Mouse (Mus musculus) neural tube, embryonic 11.5 days (tissue): ENCODE data around the gene Inpp5d. TPM values are rescaled to one million over a fixed set of nuclear protein-coding genes. Genes with fewer than 3 reads are reported as not detected.

Experiments used
- ATAC-seq: fragments of 200-750 bp; cut with Nextera tagmentation; 2 replicates; pipeline ENCODE4 v1.8.0; 2017; ENCODE audit warnings: moderate number of reproducible peaks, mild to moderate bottlenecking, moderate TSS enrichment, moderate library complexity; ENCODE audit not compliant: insufficient read depth, low FRiP score, low TSS enrichment
- DNase-seq: peaks from one replicate; pipeline ENCODE4 v3.0.0-alpha.2; 2015; ENCODE audit warnings: low spot score
- H3K27ac ChIP-seq: fragments of 300-500 bp; sonication (generic); 2 replicates; pipeline ENCODE4 v1.5.1; 2014; ENCODE audit warnings: low read depth, mild to moderate bottlenecking, low read length
- H3K27me3 ChIP-seq: fragments of 300-500 bp; sonication (generic); 2 replicates; pipeline ENCODE4 v1.6.1; 2014; ENCODE audit warnings: mild to moderate bottlenecking, low read length, mixed read lengths; ENCODE audit not compliant: control insufficient read depth, insufficient read depth
- H3K36me3 ChIP-seq: fragments of 300-500 bp; sonication (generic); 2 replicates; pipeline ENCODE4 v1.6.1; 2014; ENCODE audit warnings: mild to moderate bottlenecking, low read length, moderate library complexity, mixed read lengths; ENCODE audit not compliant: control insufficient read depth, insufficient read depth
- H3K4me1 ChIP-seq: fragments of 300-500 bp; sonication (generic); 2 replicates; pipeline ENCODE4 v1.6.1; 2014; ENCODE audit warnings: low read length, mixed read lengths; ENCODE audit not compliant: control insufficient read depth, insufficient read depth
- H3K4me2 ChIP-seq: fragments of 300-500 bp; sonication (generic); 2 replicates; pipeline ENCODE4 v1.6.1; 2014; ENCODE audit warnings: low read depth, mild to moderate bottlenecking, moderate library complexity
- H3K4me3 ChIP-seq: fragments of 300-500 bp; sonication (generic); 2 replicates; pipeline ENCODE4 v1.5.1; 2014; ENCODE audit warnings: low read depth, low read length
- H3K9ac ChIP-seq: fragments of 300-500 bp; sonication (generic); 2 replicates; pipeline ENCODE4 v1.6.1; 2014; ENCODE audit warnings: mild to moderate bottlenecking, low read length
- H3K9me3 ChIP-seq: fragments of 300-500 bp; sonication (generic); 2 replicates; pipeline ENCODE4 v1.6.1; 2016; ENCODE audit warnings: low read length; ENCODE audit not compliant: control insufficient read depth
- WGBS: fragments of 180-500 bp; shearing (Covaris S2); extraction: QIAGEN DNeasy Blood & Tissue Kit; methylation state at CpG from one replicate; pipeline ENCODE4 v1.1.7; 2014; 5-methylcytosine and 5-hydroxymethylcytosine counted together
- polyA plus RNA-seq: library from polyadenylated mRNA; unstranded; fragments of >200 nt; fragmentation: Nextera tagmentation; extraction: Ambion mirVana; gene quantifications from 2 replicates; pipeline ENCODE4 v1.2.1, GENCODE M21; 2014

Gene Inpp5d
- polyA plus RNA-seq, 1 experiment from 2014 or later: 4.6 TPM

DNA sequence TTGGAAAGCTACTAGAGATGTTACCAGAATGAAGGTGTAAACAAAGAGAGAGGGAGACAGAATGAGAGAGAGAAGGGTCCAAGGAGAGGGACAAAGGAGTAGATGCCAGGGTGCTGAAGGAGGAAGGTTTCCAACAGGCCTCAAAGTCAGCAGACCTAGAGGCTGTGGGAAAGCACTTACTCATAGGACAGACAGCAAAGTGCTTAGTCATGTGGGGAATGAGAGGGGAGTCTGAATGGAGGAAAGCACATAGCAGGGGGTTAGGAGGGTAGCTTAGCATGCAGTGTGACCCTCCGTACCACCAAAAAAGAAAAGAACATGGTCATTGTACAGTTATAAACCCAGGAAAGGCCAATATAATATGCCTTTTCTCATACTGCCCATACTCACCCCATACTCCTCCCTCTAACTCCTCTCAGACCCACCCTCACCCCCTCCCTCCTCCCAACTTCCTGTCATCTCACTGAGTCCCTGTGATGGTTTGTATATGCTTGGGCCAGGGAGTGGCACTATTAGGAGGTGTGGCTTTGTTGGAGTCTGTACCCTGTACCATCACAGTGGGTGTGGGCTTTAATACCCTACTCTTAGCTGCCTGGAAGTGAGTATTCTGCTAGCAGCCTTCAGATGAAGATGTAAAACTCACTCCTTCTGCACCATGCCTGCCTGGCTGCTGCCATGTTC, 69.7 kb downstream of the Inpp5d start:
- H3K4me1 ChIP-seq: no peaks in the 10 kb centered on the region
- no peaks in the 10 kb centered on the region for H3K27me3 ChIP-seq
- H3K4me2 ChIP-seq: no peak overlapping the region
- no peaks in the 10 kb centered on the region for H3K36me3 ChIP-seq
- ATAC-seq (no peak), DNase-seq (no peak)
- no peaks in the 10 kb centered on the region for H3K9me3 ChIP-seq
- H3K4me3 ChIP-seq: no peak overlapping the region
- no peak overlapping the region for H3K9ac ChIP-seq
- no peak overlapping the region for H3K27ac ChIP-seq
- 100% methylated on average over 1 of the region's 1 CpGs for WGBS

DNA sequence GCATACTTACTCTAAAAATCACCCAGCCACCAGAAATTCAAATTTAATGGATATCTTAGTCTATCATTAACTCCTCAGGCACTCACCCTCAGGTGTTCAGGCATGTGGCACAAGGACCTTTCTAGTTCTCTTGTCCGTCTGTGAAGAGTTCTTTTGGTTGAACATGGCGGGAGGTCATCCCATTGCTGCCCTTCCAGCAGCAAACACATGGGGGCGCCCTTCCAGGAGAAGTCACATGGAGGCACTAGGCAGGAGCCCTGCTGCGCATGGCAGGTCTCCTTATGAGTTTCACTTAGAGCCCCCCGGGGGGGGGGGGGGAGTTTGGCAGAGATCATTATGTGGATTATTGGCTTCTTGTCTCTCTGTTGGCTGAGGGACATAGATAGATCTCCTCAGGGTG, 76.2 kb downstream of the Inpp5d start:
- no peak overlapping the region for H3K9ac ChIP-seq
- ATAC-seq: no peak
- H3K27me3 ChIP-seq: no peaks in the 10 kb centered on the region
- H3K4me3 ChIP-seq: no peak overlapping the region
- no peaks in the 10 kb centered on the region for H3K36me3 ChIP-seq
- no peaks in the 10 kb centered on the region for H3K4me1 ChIP-seq
- no peak overlapping the region for H3K4me2 ChIP-seq
- no peaks in the 10 kb centered on the region for H3K9me3 ChIP-seq
- DNase-seq: no peak
- H3K27ac ChIP-seq: no peak overlapping the region
- 65% methylated on average over 5 of the region's 5 CpGs for WGBS

DNA sequence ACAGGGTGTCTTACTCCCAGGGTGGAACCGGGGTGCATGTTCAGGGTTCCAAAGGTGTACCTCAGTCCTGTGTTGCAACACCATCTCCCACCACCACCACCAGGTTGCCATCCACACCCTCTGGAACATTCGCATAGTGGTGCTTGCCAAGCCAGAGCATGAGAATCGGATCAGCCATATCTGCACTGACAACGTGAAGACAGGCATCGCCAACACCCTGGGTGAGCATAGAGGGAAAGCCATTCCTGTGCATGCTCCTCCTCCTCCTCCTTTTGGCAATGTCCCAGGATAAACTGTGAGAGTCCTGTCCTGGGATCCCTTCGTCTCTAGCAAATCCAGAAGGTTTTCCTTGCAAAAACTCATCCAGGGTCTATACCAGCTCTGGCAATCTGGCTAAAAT, 77.9 kb downstream of the Inpp5d start:
- 88% methylated on average over 6 of the region's 6 CpGs for WGBS
- no peak for ATAC-seq
- DNase-seq: no peak
- no peak overlapping the region for H3K4me2 ChIP-seq
- no peaks in the 10 kb centered on the region for H3K27me3 ChIP-seq
- no peak overlapping the region for H3K4me3 ChIP-seq
- no peaks in the 10 kb centered on the region for H3K4me1 ChIP-seq
- H3K9me3 ChIP-seq: no peaks in the 10 kb centered on the region
- no peak overlapping the region for H3K27ac ChIP-seq
- no peaks in the 10 kb centered on the region for H3K36me3 ChIP-seq
- H3K9ac ChIP-seq: no peak overlapping the region

DNA sequence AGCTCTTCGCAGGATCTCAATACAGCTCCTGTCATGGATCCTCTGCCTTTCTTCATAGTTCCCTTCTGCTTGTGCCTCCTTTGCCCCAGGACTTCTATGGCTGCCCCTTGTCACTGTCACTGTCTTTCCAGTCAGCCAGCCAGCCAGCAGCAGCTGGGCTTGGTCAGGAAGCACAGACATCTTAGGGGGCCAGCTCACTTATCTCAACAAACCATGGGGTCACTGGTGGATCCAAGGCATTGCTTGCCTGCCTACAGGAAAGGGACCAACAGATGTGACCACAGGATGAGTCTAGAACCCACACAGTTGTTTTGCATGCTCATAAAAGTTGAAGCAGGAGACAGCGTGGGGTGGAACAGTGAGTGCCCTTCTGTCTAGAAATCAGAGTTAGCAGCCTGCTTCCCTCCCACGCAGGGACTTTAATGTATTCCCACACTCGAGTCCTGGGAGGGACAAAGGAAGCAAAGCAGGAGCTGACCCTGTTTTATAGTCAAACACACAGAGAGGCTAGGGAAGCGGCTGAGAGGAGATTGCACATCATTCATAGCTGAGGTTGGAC, 79.9 kb downstream of the Inpp5d start:
- DNase-seq: no peak
- ATAC-seq: no peak
- 79% methylated on average over 5 of the region's 5 CpGs for WGBS

DNA sequence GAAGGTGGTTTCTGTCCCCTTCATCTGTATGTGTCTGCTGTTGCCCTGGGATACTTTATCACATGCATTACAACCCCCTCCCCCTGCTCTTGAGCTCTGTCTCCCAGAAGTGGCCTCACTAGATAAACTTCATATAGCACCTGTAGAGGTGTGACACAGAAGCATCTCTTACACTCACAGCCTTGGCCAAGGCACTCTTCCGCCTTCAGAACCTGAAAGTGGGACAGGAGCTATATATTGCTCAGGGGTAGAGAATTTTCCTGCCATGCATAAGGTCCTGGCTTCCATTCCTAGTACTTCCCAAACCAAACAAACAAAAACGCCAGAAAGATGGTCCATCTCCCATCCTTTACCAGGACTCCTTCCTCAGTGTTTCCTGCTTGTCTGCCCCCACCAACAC, 84.1 kb downstream of the Inpp5d start:
- no peak overlapping the region for H3K9ac ChIP-seq
- 75% methylated on average over 2 of the region's 2 CpGs for WGBS
- H3K27me3 ChIP-seq: no peaks in the 10 kb centered on the region
- H3K9me3 ChIP-seq: no peaks in the 10 kb centered on the region
- DNase-seq (no peak), ATAC-seq (no peak)
- H3K36me3 ChIP-seq: no peaks in the 10 kb centered on the region
- H3K4me3 ChIP-seq: no peak overlapping the region
- no peaks in the 10 kb centered on the region for H3K4me1 ChIP-seq
- no peak overlapping the region for H3K4me2 ChIP-seq
- H3K27ac ChIP-seq: no peak overlapping the region

More for the DNA sequence above, 79.9 kb downstream of the Inpp5d start:
- no peak overlapping the region for H3K27ac ChIP-seq
- H3K4me1 ChIP-seq: no peaks in the 10 kb centered on the region
- no peaks in the 10 kb centered on the region for H3K27me3 ChIP-seq
- H3K9me3 ChIP-seq: no peaks in the 10 kb centered on the region
- no peak overlapping the region for H3K4me2 ChIP-seq
- no peak overlapping the region for H3K9ac ChIP-seq
- no peak overlapping the region for H3K4me3 ChIP-seq
- no peaks in the 10 kb centered on the region for H3K36me3 ChIP-seq

DNA sequence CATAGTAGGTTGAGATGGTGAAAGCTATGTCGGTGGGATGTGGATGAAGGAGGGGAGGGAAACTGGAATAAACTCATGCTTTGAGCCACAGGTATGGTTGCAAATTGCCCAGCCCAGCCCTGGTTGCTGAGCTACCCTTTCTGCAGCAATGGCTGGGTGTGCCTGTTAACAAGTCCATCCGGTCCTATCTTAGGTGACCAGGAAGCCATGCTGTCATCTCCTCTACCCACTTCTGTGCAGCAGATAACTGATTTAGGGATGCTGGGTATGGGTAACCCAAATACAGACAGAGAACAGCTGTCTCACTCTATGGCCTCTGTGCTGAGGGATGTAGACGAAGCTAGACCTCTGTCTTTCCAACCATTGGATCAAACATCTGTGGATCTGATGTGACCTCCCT, 86.2 kb downstream of the Inpp5d start:
- H3K4me3 ChIP-seq: no peak overlapping the region
- ATAC-seq: no peak
- H3K4me2 ChIP-seq: no peak overlapping the region
- no peak overlapping the region for H3K9ac ChIP-seq
- no peak for DNase-seq
- no peak overlapping the region for H3K27ac ChIP-seq
- WGBS: 88% methylated on average over 3 of the region's 3 CpGs
- no peaks in the 10 kb centered on the region for H3K27me3 ChIP-seq
- H3K9me3 ChIP-seq: no peaks in the 10 kb centered on the region
- no peaks in the 10 kb centered on the region for H3K36me3 ChIP-seq
- no peaks in the 10 kb centered on the region for H3K4me1 ChIP-seq

DNA sequence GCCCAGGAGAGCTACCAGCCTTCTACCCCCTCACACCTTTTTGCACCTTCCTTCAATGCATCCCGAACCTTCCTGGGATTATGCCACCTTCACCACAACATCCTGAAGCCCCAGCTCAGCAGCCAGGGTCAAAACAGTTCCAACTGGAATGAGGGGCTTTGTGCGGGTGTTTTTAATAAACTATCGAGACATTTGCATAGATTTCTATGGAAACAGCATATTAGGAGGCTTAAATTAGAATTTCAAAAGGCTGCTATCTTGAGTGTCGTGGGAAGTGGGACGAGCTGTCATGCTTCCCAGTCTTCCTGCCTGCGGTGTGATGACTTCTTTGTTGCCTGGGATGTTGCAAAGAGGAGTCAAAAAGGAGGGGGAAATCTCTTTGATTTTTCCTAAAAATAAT, 88.9 kb downstream of the Inpp5d start:
- 78% methylated on average over 6 of the region's 6 CpGs for WGBS
- ATAC-seq: no peak
- Histone ChIP-seq H3K27ac (no peak overlapping the region), H3K27me3 (no peaks in the 10 kb centered on the region), H3K4me3 (no peak overlapping the region), H3K9ac (no peak overlapping the region), H3K4me2 (no peak overlapping the region), H3K9me3 (no peaks in the 10 kb centered on the region), H3K4me1 (no peaks in the 10 kb centered on the region), H3K36me3 (no peaks in the 10 kb centered on the region)
- DNase-seq: no peak

DNA sequence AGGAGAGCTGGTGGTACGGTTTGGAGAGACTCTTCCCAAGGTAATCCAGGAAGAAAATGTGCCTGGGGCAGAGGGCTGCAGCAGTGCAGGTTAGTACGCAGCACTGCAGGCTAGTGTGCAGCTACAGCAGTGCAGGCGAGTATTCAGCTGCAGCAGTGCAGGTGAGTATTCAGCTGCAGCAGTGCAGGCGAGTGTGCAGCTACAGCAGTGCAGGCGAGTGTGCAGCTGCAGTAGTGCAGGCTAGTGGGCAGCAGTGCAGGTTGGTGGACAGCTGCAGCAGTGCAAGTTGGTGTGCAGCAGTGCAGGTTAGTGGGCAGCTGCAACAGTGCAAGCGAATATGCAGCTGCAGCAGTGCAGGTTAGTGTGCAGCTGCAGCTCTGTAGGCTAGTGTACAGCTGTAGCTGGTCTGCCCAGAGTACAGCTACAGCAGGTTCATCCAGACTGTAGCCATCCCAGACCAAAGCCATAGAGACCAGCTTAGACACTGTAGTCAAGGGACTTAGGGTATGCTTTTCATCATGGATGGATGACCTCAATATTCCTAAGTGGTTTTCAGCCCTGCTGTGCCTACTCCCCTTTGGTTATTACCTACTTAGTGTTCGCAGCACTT, 89.7 kb downstream of the Inpp5d start:
- no peak overlapping the region for H3K27ac ChIP-seq
- H3K9me3 ChIP-seq: no peaks in the 10 kb centered on the region
- no peak overlapping the region for H3K4me2 ChIP-seq
- H3K4me3 ChIP-seq: no peak overlapping the region
- ATAC-seq (no peak), DNase-seq (no peak)
- H3K27me3 ChIP-seq: no peaks in the 10 kb centered on the region
- H3K4me1 ChIP-seq: no peaks in the 10 kb centered on the region
- no peak overlapping the region for H3K9ac ChIP-seq
- no peaks in the 10 kb centered on the region for H3K36me3 ChIP-seq
- WGBS: 86% methylated on average over 7 of the region's 7 CpGs
